Mouse (Mus musculus) cortical plate, adult 2 months (tissue): ENCODE measurements around the gene Camta2.

Experiments
- CTCF ChIP-seq: fragments of 200-500 bp; IDR thresholded peaks from 2 replicates; pipeline ENCODE4 v1.5.1; 2011; ENCODE audit warnings: mild to moderate bottlenecking, control low read depth, low read length; ENCODE audit not compliant: insufficient read depth; ENCODE audit errors: extremely low read depth
- POLR2A ChIP-seq: fragments of 200-500 bp; IDR thresholded peaks from 2 replicates; pipeline ENCODE4 v1.6.1; 2011; ENCODE audit warnings: mild to moderate bottlenecking, low read length, control low read depth; ENCODE audit not compliant: insufficient read depth; ENCODE audit errors: extremely low read depth

DNA sequence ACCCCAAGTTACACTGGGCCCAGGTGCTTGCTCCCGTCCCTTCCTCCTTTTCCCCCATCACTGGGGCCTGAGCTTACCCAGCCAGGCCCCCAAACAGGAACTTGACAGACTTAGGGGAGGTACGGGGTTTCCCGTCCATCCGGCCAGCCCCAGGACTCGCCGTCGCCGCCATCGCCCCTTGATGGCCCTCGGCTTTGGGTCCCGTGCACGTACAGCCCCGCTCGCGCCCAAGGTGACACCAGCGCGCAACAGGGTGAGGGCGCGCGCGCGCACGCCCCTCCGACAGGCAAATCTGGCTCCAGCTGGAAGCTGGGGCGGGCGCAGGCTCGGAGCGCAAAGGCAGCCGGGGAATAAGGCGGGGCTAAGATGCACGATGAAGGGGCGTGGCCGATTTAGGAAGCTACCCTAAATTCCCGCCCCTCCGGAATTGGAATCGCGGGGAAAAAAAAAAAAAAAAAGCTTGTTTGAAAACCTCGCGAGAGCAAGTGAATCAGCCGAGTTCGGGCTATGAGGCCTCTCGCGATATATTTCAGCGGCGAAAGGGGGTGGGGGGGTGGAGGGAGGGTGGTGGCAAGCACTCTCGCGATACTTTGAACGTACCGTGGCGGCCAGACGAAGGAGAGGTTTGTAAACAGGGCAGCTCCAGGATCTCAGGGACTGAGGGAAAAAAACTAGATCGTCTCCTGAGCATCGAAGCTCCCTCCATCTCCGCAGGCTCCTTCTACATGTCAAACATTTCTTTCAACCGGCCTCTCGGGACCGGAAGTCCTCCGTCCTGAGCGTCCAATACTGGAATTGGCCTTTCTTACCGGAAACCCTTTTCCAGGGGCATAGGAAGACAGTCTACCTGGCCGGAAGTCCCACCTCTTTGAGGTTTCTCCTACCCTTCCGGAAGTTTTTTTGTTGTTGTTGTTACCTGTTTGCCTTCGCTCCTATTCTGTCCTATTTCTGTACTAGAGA, 40.9 kb downstream of the Camta2 start, which contains the start of the genes Rnf167 and Slc25a11:
- no peak for TF ChIP-seq CTCF
- peak; percentile 66; the same call in 1 of the 2 replicates for TF ChIP-seq POLR2A
